Mouse (Mus musculus) midbrain, postnatal 0 days (tissue): Measurements from ENCODE around the gene Gpr12. TPM values are rescaled to one million over a fixed set of nuclear protein-coding genes. Genes with fewer than 3 reads are reported as not detected.

Experiments used
- ATAC-seq: fragments of 200-750 bp; cut with Nextera tagmentation; 2 replicates; pipeline ENCODE4 v1.8.0; 2017; ENCODE audit warnings: moderate number of reproducible peaks, mild to moderate bottlenecking, moderate TSS enrichment, moderate library complexity; ENCODE audit not compliant: low FRiP score
- DNase-seq: peaks from one replicate; pipeline ENCODE4 v3.0.0-alpha.2; 2015; ENCODE audit warnings: low spot score
- H3K27ac ChIP-seq: fragments of 300-500 bp; sonication (generic); 2 replicates; pipeline ENCODE4 v1.5.1; 2014; ENCODE audit warnings: low read depth, mild to moderate bottlenecking, low read length, mixed read lengths
- H3K27me3 ChIP-seq: fragments of 300-500 bp; sonication (generic); 2 replicates; pipeline ENCODE4 v1.6.1; 2014; ENCODE audit warnings: low read length, control low read depth, mixed read lengths; ENCODE audit not compliant: insufficient read depth
- H3K36me3 ChIP-seq: fragments of 300-500 bp; sonication (generic); 2 replicates; pipeline ENCODE4 v1.6.1; 2014; ENCODE audit warnings: low read length, control low read depth, mixed read lengths; ENCODE audit not compliant: insufficient read depth
- H3K4me1 ChIP-seq: fragments of 300-500 bp; sonication (generic); 2 replicates; pipeline ENCODE4 v1.6.1; 2014; ENCODE audit warnings: mild to moderate bottlenecking, control low read depth, antibody characterized with exemption, low read length, mixed read lengths; ENCODE audit not compliant: insufficient read depth
- H3K4me2 ChIP-seq: fragments of 300-500 bp; sonication (generic); 2 replicates; pipeline ENCODE4 v1.6.1; 2014; ENCODE audit warnings: low read depth, mild to moderate bottlenecking, low read length, mixed read lengths; ENCODE audit not compliant: poor library complexity, severe bottlenecking
- H3K4me3 ChIP-seq: fragments of 300-500 bp; sonication (generic); 2 replicates; pipeline ENCODE4 v1.5.1; 2014; ENCODE audit warnings: low read depth, mild to moderate bottlenecking, low read length, moderate library complexity
- H3K9ac ChIP-seq: fragments of 300-500 bp; sonication (generic); replicated peaks from 2 replicates; pipeline ENCODE4 v1.6.1; 2014; ENCODE audit warnings: mild to moderate bottlenecking, low read length, moderate library complexity, mixed read lengths; ENCODE audit not compliant: poor library complexity, severe bottlenecking
- H3K9me3 ChIP-seq: fragments of 300-500 bp; sonication (generic); 2 replicates; pipeline ENCODE4 v1.6.1; 2016; ENCODE audit warnings: low read length, control low read depth
- CTCF ChIP-seq: IDR thresholded peaks from 2 replicates; pipeline ENCODE4 v1.5.1; 2016; ENCODE audit warnings: antibody characterized with exemption, mild to moderate bottlenecking
- WGBS: fragments of 180-500 bp; shearing (Covaris S2); extraction: QIAGEN DNeasy Blood & Tissue Kit; methylation state at CpG from one replicate; pipeline ENCODE4 v1.1.7; 2014; 5-methylcytosine and 5-hydroxymethylcytosine counted together
- polyA plus RNA-seq: library from polyadenylated mRNA; unstranded; fragments of >200 nt; fragmentation: Nextera tagmentation; extraction: Ambion mirVana; gene quantifications from 2 replicates; pipeline ENCODE4 v1.2.1, GENCODE M21; 2015
- total RNA-seq: library from RNA; depleted of rRNA; stranded (reverse); fragments of >200 nt; gene quantifications from 2 replicates; pipeline ENCODE4 v1.2.3, GENCODE M21; 2014; rRNA removed

The Gpr12 gene
- total RNA-seq (43.4 and 48.0 TPM in 2 replicates), polyA plus RNA-seq (33.9 and 34.2 TPM in 2 replicates)

DNA sequence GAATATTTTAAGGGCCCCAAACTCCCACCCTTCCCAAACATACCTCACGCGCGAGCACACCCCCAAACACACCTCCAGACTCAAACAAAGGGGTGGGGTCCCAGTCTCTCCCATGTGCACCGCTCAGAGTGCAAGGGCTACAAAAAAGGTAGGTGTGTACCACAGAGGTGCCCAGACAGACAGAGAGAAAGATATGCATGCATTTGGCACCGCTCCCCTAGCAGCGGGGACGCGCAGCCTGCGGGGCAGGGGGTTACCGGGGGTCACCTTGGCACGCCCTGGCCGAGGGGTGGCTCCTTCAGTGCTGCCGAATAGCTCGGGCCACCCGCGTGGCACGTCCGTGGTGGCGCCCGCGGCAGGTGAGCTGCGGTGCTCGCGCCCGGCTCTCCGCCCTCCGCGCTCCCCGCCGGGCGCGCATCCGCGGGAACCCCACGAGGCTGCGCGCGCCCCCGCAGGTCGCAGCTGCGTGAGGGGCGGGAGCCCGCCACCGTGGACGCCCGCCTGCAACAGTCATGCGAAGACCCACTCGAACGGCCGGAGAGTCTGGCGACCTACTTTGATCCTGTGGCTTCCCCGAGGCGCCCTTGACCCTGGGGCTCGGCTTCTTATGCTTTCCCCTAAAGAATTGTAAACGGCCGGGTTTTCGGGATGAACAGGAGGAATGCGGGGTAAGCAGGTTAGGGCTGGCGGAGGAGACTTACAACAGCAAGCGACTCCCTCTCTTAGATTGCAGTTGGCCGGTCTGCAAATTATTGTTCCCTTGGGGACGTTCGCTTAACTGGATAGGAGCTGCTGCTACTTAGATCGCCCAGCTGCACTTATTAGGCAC, at the start of gene Gpr12:
Gene Gpr12 (minus strand): TSS at position 762 of the 829 bp plus-strand sequence.
- peak within 1 kb of the TSS; percentile 79 for H3K9ac ChIP-seq
- no peak for TF ChIP-seq CTCF
- H3K9me3 ChIP-seq, result no peaks in the 10 kb centered on the region
- no peaks in the 10 kb centered on the region for H3K27me3 ChIP-seq
- H3K4me3 ChIP-seq, result peak within 1 kb of the TSS; percentile 73
- under 1% methylated on average over 56 of the region's 64 CpGs for WGBS
- peak within 1 kb of the TSS; percentile 75 for H3K27ac ChIP-seq
- DNase-seq (peak; percentile 55), ATAC-seq (peak; percentile 60)
- H3K36me3 ChIP-seq, result no peaks in the 10 kb centered on the region
- peaks cover 6% of the 10 kb centered on the region; the same call in 1 of the 2 replicates for H3K4me1 ChIP-seq
- peak within 1 kb of the TSS; percentile 75 for H3K4me2 ChIP-seq

DNA sequence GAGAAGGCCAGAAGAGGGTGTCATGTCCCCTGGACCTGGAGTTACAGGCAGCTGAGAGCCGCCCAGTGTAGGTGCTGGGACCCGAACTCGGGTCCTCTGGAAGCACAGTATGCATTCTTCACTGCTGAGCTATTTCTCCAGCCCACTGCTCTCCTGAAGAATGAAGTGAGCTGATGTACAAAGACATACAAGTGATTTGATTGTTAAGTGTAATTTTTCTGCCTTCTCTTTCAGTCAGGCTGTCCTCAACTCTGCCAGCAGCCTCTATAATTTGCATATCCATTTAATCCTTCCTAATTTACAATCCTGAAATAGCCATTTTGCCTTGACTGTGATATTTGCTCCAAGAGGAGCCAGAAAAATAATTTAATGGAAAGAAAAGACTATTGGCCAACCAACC, 46.6 kb upstream of the Gpr12 start:
- Histone ChIP-seq H3K9ac (no peak overlapping the region), H3K27me3 (no peaks in the 10 kb centered on the region), H3K36me3 (no peaks in the 10 kb centered on the region), H3K4me3 (no peak overlapping the region), H3K27ac (no peak overlapping the region), H3K4me2 (no peak overlapping the region), H3K4me1 (no peaks in the 10 kb centered on the region), H3K9me3 (no peaks in the 10 kb centered on the region)
- ATAC-seq, result no peak
- TF ChIP-seq CTCF, result no peak
- WGBS, result 80% methylated on average over 3 of the region's 3 CpGs
- DNase-seq, result no peak

DNA sequence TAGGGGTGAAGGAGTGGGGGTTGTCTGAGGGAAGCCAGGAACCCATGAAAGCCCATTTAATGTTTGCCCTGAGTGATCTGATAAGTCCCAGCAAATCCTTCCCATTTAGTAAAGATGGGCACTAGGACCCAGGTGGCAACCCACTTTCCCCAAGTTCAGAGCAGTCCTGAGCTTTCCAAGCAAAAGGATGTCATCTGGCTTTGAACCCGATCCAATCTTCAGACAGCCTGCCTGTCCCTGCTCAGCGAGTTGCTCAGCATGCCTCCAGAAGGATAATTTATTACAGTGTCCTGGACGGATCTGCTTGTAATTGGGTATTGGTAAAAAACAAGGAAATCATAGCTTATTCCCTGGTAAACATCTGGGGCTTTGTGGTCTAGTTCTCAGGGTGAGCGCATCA, 45.9 kb upstream of the Gpr12 start:
- Histone ChIP-seq H3K27me3 (no peaks in the 10 kb centered on the region), H3K27ac (no peak overlapping the region), H3K9me3 (no peaks in the 10 kb centered on the region), H3K9ac (no peak overlapping the region), H3K4me2 (no peak overlapping the region), H3K36me3 (no peaks in the 10 kb centered on the region), H3K4me1 (0 out of 2 replicates have a peak, but pooled peaks cover 1% of the 10 kb centered on the region), H3K4me3 (no peak overlapping the region)
- DNase-seq (peak; percentile 19), ATAC-seq (no peak)
- TF ChIP-seq CTCF, result no peak
- WGBS, result 39% methylated on average over 4 of the region's 4 CpGs

DNA sequence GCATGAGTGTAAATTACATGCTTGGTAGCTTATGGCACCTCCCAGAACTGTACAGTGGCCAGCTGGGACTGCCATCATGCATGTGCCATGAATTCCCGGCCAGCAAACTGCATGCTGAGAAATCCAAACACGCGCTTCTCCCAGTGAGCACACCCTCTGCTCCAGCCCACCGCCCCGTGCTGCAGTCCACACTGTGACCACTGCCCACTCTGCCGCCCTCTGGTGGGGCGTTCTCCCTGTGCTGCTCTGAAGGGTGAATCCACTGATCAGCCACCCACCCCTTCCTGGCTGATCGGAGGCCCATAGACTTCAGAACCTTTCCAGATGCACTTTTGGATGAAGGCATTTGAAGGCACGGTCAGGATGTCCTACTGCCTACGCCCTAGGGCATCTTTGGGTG, 44.6 kb upstream of the Gpr12 start:
- no peak overlapping the region for H3K4me2 ChIP-seq
- H3K4me3 ChIP-seq, result no peak overlapping the region
- ATAC-seq (no peak), DNase-seq (no peak)
- no peak overlapping the region for H3K9ac ChIP-seq
- no peaks in the 10 kb centered on the region for H3K9me3 ChIP-seq
- no peak overlapping the region for H3K27ac ChIP-seq
- H3K27me3 ChIP-seq, result no peaks in the 10 kb centered on the region
- H3K4me1 ChIP-seq, result 0 out of 2 replicates have a peak, but pooled peaks cover 5% of the 10 kb centered on the region
- TF ChIP-seq CTCF, result 0 out of 2 replicates have a peak, but pooled peaks have one; percentile 12
- WGBS, result 79% methylated on average over 10 of the region's 10 CpGs
- no peaks in the 10 kb centered on the region for H3K36me3 ChIP-seq

DNA sequence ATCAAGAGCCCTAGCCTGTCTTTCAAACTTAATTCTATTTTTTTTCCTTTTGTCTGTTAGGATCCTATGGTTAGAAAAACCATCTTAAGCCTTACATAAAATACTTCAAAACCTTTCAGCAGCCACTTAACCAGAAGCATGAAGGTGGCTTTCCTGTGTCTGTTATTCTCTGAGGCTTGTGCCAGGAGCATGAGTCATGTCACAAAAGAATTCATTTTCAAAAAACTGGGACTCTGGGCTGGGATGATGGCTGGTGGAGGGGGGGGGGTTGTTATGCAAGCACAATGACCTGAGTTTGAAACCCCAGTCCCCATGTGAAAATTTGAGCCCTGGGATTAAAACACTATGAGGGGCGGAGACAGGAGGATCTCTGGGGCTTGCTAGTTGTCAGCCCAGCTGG, 43.8 kb upstream of the Gpr12 start:
- WGBS, result 71% methylated on average over 1 of the region's 1 CpGs
- Histone ChIP-seq H3K27me3 (no peaks in the 10 kb centered on the region), H3K36me3 (no peaks in the 10 kb centered on the region), H3K4me1 (0 out of 2 replicates have a peak, but pooled peaks cover 5% of the 10 kb centered on the region), H3K4me3 (no peak overlapping the region), H3K9ac (no peak overlapping the region), H3K9me3 (no peaks in the 10 kb centered on the region), H3K4me2 (no peak overlapping the region), H3K27ac (no peak overlapping the region)
- DNase-seq, result no peak
- ATAC-seq, result no peak
- no peak for TF ChIP-seq CTCF

DNA sequence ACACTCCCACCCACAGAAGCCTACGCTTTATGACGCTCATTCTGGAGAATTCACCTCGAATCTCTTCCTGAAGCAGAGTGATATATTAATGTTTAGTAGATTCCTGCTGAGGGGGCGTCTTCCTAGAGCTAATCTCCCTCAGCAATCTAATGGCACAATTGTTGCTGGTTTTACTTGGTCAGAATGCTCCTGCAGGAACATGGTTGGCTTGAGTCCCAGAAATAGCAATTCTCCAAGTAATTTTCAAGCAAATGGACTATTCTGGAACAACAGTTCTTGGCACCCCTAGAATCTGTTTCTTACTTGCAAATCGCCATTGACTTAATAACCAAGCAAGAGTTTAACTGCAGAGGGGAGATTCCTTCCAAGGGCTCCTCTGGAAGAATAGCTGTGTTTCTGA, 42.9 kb upstream of the Gpr12 start:
- Histone ChIP-seq H3K9ac (no peak overlapping the region), H3K4me1 (0 out of 2 replicates have a peak, but pooled peaks cover 5% of the 10 kb centered on the region), H3K4me3 (no peak overlapping the region), H3K9me3 (no peaks in the 10 kb centered on the region), H3K27me3 (no peaks in the 10 kb centered on the region), H3K27ac (no peak overlapping the region), H3K4me2 (no peak overlapping the region), H3K36me3 (no peaks in the 10 kb centered on the region)
- TF ChIP-seq CTCF, result no peak
- ATAC-seq (no peak), DNase-seq (peak; percentile 49)
- 52% methylated on average over 5 of the region's 5 CpGs for WGBS
